Mouse (Mus musculus): ENCODE measurements around the gene Klf7. TPM values are rescaled to one million over a fixed set of nuclear protein-coding genes. Genes with fewer than 3 reads are reported as not detected.

Gene Klf7
- total RNA-seq, 1 experiment = 10.8 TPM

DNA sequence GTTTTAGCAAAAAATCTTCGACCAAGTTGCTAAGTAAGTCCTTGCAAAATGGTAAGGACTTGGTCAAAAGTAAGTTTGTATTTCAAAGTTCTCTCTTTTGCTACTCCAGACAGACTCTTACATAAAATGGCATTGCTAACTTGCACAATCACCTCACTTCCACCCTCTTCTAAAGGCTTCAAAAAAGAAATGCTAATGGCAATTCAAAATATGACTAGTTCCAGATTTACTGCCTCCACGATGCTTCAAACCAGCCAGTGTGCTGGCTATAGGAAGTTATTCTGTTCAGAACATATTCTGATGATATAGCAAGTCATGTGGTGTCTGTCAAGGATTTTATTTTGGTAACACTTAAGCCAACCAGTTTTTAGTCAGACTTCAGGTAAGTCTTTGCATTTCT lies 41.8 kb downstream of the Klf7 start:
- no peak for DNase-seq (ENCODE audit: low read depth, low spot score)
- no peak for TF ChIP-seq ZC3H11A (IDR thresholded peaks at IDR 0.05; ENCODE audit: borderline replicate concordance, low read depth, low read length)
- TF ChIP-seq HCFC1 (IDR thresholded peaks at IDR 0.05; ENCODE audit: borderline replicate concordance, insufficient read depth, low read length) = no peak
- TF ChIP-seq MAFK (IDR thresholded peaks at IDR 0.05; ENCODE audit: insufficient read depth, low read depth, low read length) = no peak
- TF ChIP-seq CHD2 (IDR thresholded peaks at IDR 0.05; ENCODE audit: low read depth, low read length) = no peak
- TF ChIP-seq ZNF384 (IDR thresholded peaks at IDR 0.05; ENCODE audit: low read depth, low read length) = no peak
- Histone ChIP-seq H3K4me1 (ENCODE audit: control insufficient read depth in 2 of 2, insufficient read depth in 2 of 2, low read length in 2 of 2, poor library complexity in 1 of 2) (peaks cover 4 to 5% of the 10 kb centered on the region in 2 experiments; a peak in 2 of 4 replicates), H3K4me3 (ENCODE audit: insufficient read depth in 1 of 2, low read depth in 1 of 2, low read length in 2 of 2, poor library complexity in 1 of 2, severe bottlenecking in 1 of 2) (no peak overlapping the region), H3K36me3 (ENCODE audit: control insufficient read depth, insufficient read depth, low read length, poor library complexity, severe bottlenecking) (peaks cover 2% of the 10 kb centered on the region; the same call in 1 of the 2 replicates), H3K9ac (ENCODE audit: insufficient read depth, low read depth, low read length, poor library complexity, severe bottlenecking) (no peak overlapping the region), H3K9me3 (ENCODE audit: control insufficient read depth, insufficient read depth, low read depth, low read length) (no peaks in the 10 kb centered on the region), H3K27ac (ENCODE audit: insufficient read depth, low read depth, low read length, poor library complexity, severe bottlenecking) (no peak overlapping the region)
- in situ Hi-C loops (cut with MboI; ENCODE audit: low sequenced_read_pairs in 2 of 2, unreplicated experiment in 2 of 2) = no loop called here

- TF ChIP-seq ZNF384 (IDR thresholded peaks at IDR 0.05; ENCODE audit: low read depth, low read length) (no peak), CHD2 (IDR thresholded peaks at IDR 0.05; ENCODE audit: low read depth, low read length) (no peak), ZC3H11A (IDR thresholded peaks at IDR 0.05; ENCODE audit: borderline replicate concordance, low read depth, low read length) (no peak), HCFC1 (IDR thresholded peaks at IDR 0.05; ENCODE audit: borderline replicate concordance, insufficient read depth, low read length) (no peak), MAFK (IDR thresholded peaks at IDR 0.05; ENCODE audit: insufficient read depth, low read depth, low read length) (no peak)
- in situ Hi-C loops (cut with MboI; ENCODE audit: low sequenced_read_pairs in 2 of 2, unreplicated experiment in 2 of 2) = no loop called here
- H3K9ac ChIP-seq (ENCODE audit: insufficient read depth, low read depth, low read length, poor library complexity, severe bottlenecking) = no peak overlapping the region
- H3K9me3 ChIP-seq (ENCODE audit: control insufficient read depth, insufficient read depth, low read depth, low read length) = no peaks in the 10 kb centered on the region
- H3K36me3 ChIP-seq (ENCODE audit: control insufficient read depth, insufficient read depth, low read length, poor library complexity, severe bottlenecking) = peaks cover 2% of the 10 kb centered on the region; the same call in 1 of the 2 replicates
- H3K4me1 ChIP-seq (ENCODE audit: control insufficient read depth in 2 of 2, insufficient read depth in 2 of 2, low read length in 2 of 2, poor library complexity in 1 of 2) = peaks cover 4 to 5% of the 10 kb centered on the region in 2 experiments; a peak in 2 of 4 replicates
- no peak for DNase-seq (ENCODE audit: low read depth, low spot score)
- peak overlapping the region; percentile 38 to 56; a peak in 3 of 4 replicates for H3K4me3 ChIP-seq (ENCODE audit: insufficient read depth in 1 of 2, low read depth in 1 of 2, low read length in 2 of 2, poor library complexity in 1 of 2, severe bottlenecking in 1 of 2)
- no peak overlapping the region for H3K27ac ChIP-seq (ENCODE audit: insufficient read depth, low read depth, low read length, poor library complexity, severe bottlenecking)
Observed at GRCm38 (mm10) chr1:64078747-64079211, 43.3 kb downstream of the Klf7 start.

GRCm38 (mm10) chr1:64078011-64078746 lies 43.9 kb downstream of the Klf7 start:
- Histone ChIP-seq H3K36me3 (ENCODE audit: control insufficient read depth, insufficient read depth, low read length, poor library complexity, severe bottlenecking) (peaks cover 2% of the 10 kb centered on the region; the same call in 1 of the 2 replicates), H3K4me1 (ENCODE audit: control insufficient read depth in 2 of 2, insufficient read depth in 2 of 2, low read length in 2 of 2, poor library complexity in 1 of 2) (peaks cover 4 to 5% of the 10 kb centered on the region in 2 experiments; a peak in 2 of 4 replicates), H3K27ac (ENCODE audit: insufficient read depth, low read depth, low read length, poor library complexity, severe bottlenecking) (no peak overlapping the region), H3K9me3 (ENCODE audit: control insufficient read depth, insufficient read depth, low read depth, low read length) (no peaks in the 10 kb centered on the region), H3K9ac (ENCODE audit: insufficient read depth, low read depth, low read length, poor library complexity, severe bottlenecking) (no peak overlapping the region), H3K4me3 (ENCODE audit: insufficient read depth in 1 of 2, low read depth in 1 of 2, low read length in 2 of 2, poor library complexity in 1 of 2, severe bottlenecking in 1 of 2) (peak overlapping the region in 1 of 2 experiments; percentile 56; a peak in 1 of 4 replicates)
- TF ChIP-seq CHD2 (IDR thresholded peaks at IDR 0.05; ENCODE audit: low read depth, low read length) (no peak), ZNF384 (IDR thresholded peaks at IDR 0.05; ENCODE audit: low read depth, low read length) (no peak), HCFC1 (IDR thresholded peaks at IDR 0.05; ENCODE audit: borderline replicate concordance, insufficient read depth, low read length) (no peak), MAFK (IDR thresholded peaks at IDR 0.05; ENCODE audit: insufficient read depth, low read depth, low read length) (no peak), ZC3H11A (IDR thresholded peaks at IDR 0.05; ENCODE audit: borderline replicate concordance, low read depth, low read length) (no peak)
- no peak for DNase-seq (ENCODE audit: low read depth, low spot score)
- in situ Hi-C loops (cut with MboI; ENCODE audit: low sequenced_read_pairs in 2 of 2, unreplicated experiment in 2 of 2) = no loop called here

DNA sequence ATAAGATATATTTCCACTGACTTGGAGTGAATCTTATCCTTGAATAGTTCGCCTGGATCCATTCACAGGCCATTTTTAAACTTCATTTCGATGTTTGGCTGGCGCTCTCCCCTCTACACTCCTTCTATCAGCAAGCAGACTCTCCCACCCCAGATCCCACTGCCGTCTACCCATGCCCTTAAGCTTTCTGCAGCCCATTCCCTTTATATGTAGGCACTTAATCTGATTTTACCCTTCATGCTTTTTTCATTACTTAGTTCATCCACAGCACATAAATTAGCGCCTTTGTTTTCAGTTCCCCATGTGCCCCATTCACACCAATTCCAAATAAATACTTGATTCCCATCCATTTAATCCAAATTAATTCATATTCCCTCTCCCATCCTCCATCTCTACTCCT lies 48.0 kb downstream of the Klf7 start:
- no peak overlapping the region for H3K4me3 ChIP-seq (ENCODE audit: insufficient read depth in 1 of 2, low read depth in 1 of 2, low read length in 2 of 2, poor library complexity in 1 of 2, severe bottlenecking in 1 of 2)
- no peaks in the 10 kb centered on the region for H3K9me3 ChIP-seq (ENCODE audit: control insufficient read depth, insufficient read depth, low read depth, low read length)
- no peak overlapping the region for H3K9ac ChIP-seq (ENCODE audit: insufficient read depth, low read depth, low read length, poor library complexity, severe bottlenecking)
- peaks cover 0 to 4% of the 10 kb centered on the region in 2 experiments; a peak in 1 of 4 replicates for H3K4me1 ChIP-seq (ENCODE audit: control insufficient read depth in 2 of 2, insufficient read depth in 2 of 2, low read length in 2 of 2, poor library complexity in 1 of 2)
- in situ Hi-C loops (cut with MboI; ENCODE audit: low sequenced_read_pairs in 2 of 2, unreplicated experiment in 2 of 2) = no loop called here
- peaks cover 2% of the 10 kb centered on the region; the same call in 1 of the 2 replicates for H3K36me3 ChIP-seq (ENCODE audit: control insufficient read depth, insufficient read depth, low read length, poor library complexity, severe bottlenecking)
- DNase-seq (ENCODE audit: low read depth, low spot score) = no peak
- TF ChIP-seq CHD2 (IDR thresholded peaks at IDR 0.05; ENCODE audit: low read depth, low read length) = no peak
- no peak for TF ChIP-seq HCFC1 (IDR thresholded peaks at IDR 0.05; ENCODE audit: borderline replicate concordance, insufficient read depth, low read length)
- TF ChIP-seq MAFK (IDR thresholded peaks at IDR 0.05; ENCODE audit: insufficient read depth, low read depth, low read length) = no peak
- no peak for TF ChIP-seq ZNF384 (IDR thresholded peaks at IDR 0.05; ENCODE audit: low read depth, low read length)
- TF ChIP-seq ZC3H11A (IDR thresholded peaks at IDR 0.05; ENCODE audit: borderline replicate concordance, low read depth, low read length) = no peak
- no peak overlapping the region for H3K27ac ChIP-seq (ENCODE audit: insufficient read depth, low read depth, low read length, poor library complexity, severe bottlenecking)

Measured in ES-E14 (cell line).